Mouse (Mus musculus) midbrain, embryonic 11.5 days (tissue): ENCODE data around the gene Ubac2. TPM values are rescaled to one million over a fixed set of nuclear protein-coding genes. Genes with fewer than 3 reads are reported as not detected.
"Not testable (repeated sequence)": the region's sequence is repeated elsewhere in the genome, so short reads cannot be mapped to it uniquely, and the experiment has no call there.

Source experiments
- ATAC-seq: fragments of 200-750 bp; cut with Nextera tagmentation; 2 replicates; pipeline ENCODE4 v1.8.0; 2017; ENCODE audit warnings: moderate TSS enrichment, moderate library complexity; ENCODE audit not compliant: low FRiP score
- DNase-seq: peaks from one replicate; pipeline ENCODE4 v3.0.0; 2015; ENCODE audit warnings: low spot score; ENCODE audit errors: missing footprints
- H3K27ac ChIP-seq: fragments of 300-500 bp; sonication (generic); 2 replicates; pipeline ENCODE4 v1.5.1; 2014; ENCODE audit warnings: low read depth, low read length
- H3K27me3 ChIP-seq: fragments of 300-500 bp; sonication (generic); 2 replicates; pipeline ENCODE4 v1.6.1; 2014; ENCODE audit warnings: mild to moderate bottlenecking, low read length, moderate library complexity, mixed read lengths; ENCODE audit not compliant: control insufficient read depth, insufficient read depth
- H3K36me3 ChIP-seq: fragments of 300-500 bp; sonication (generic); 2 replicates; pipeline ENCODE4 v1.6.1; 2014; ENCODE audit warnings: mild to moderate bottlenecking, low read length, moderate library complexity, mixed read lengths; ENCODE audit not compliant: control insufficient read depth, insufficient read depth
- H3K4me1 ChIP-seq: fragments of 300-500 bp; sonication (generic); 2 replicates; pipeline ENCODE4 v1.6.1; 2014; ENCODE audit warnings: low read length; ENCODE audit not compliant: control insufficient read depth, insufficient read depth
- H3K4me2 ChIP-seq: fragments of 300-500 bp; sonication (generic); 2 replicates; pipeline ENCODE4 v1.6.1; 2014; ENCODE audit warnings: mild to moderate bottlenecking, moderate library complexity
- H3K4me3 ChIP-seq: fragments of 300-500 bp; sonication (generic); 2 replicates; pipeline ENCODE4 v1.5.1; 2014; ENCODE audit warnings: low read depth, low read length
- H3K9ac ChIP-seq: fragments of 300-500 bp; sonication (generic); 2 replicates; pipeline ENCODE4 v1.6.1; 2014; ENCODE audit warnings: low read length
- H3K9me3 ChIP-seq: fragments of 300-500 bp; sonication (generic); 2 replicates; pipeline ENCODE4 v1.6.1; 2016; ENCODE audit warnings: low read length; ENCODE audit not compliant: control insufficient read depth
- WGBS: fragments of 180-500 bp; shearing (Covaris S2); extraction: QIAGEN DNeasy Blood & Tissue Kit; methylation state at CpG from one replicate; pipeline ENCODE4 v1.1.7; 2014; 5-methylcytosine and 5-hydroxymethylcytosine counted together
- polyA plus RNA-seq: library from polyadenylated mRNA; unstranded; fragments of >200 nt; fragmentation: Nextera tagmentation; extraction: Ambion mirVana; gene quantifications from 2 replicates; pipeline ENCODE4 v1.2.1, GENCODE M21; 2014

The Ubac2 gene
- polyA plus RNA-seq, 1 experiment from 2014 or later = 64.0 TPM

- DNase-seq (no peak), ATAC-seq (no peak)
- H3K27ac ChIP-seq = no peak overlapping the region
These were observed 11.8 kb upstream of the Ubac2 start for GRCm38 (mm10) chr14:121866574-121866973.

GRCm38 (mm10) chr14:121869111-121869510 is 9.3 kb upstream of the Ubac2 start:
- Histone ChIP-seq H3K9ac (no peak overlapping the region), H3K4me2 (no peak overlapping the region), H3K27me3 (no peaks in the 10 kb centered on the region), H3K36me3 (no peaks in the 10 kb centered on the region), H3K9me3 (no peaks in the 10 kb centered on the region), H3K4me3 (no peak overlapping the region), H3K27ac (no peak overlapping the region), H3K4me1 (no peaks in the 10 kb centered on the region)
- no peak for ATAC-seq
- no peak for DNase-seq
- 79% methylated on average over 1 of the region's 1 CpGs for WGBS

More at GRCm38 (mm10) chr14:121866574-121866973, 11.8 kb upstream of the Ubac2 start:
- Histone ChIP-seq H3K4me2 (no peak overlapping the region), H3K9me3 (no peaks in the 10 kb centered on the region), H3K4me3 (no peak overlapping the region), H3K27me3 (no peaks in the 10 kb centered on the region), H3K4me1 (no peaks in the 10 kb centered on the region), H3K36me3 (no peaks in the 10 kb centered on the region), H3K9ac (no peak overlapping the region)
- 77% methylated on average over 3 of the region's 3 CpGs for WGBS

- Histone ChIP-seq H3K9me3 (no peaks in the 10 kb centered on the region), H3K4me1 (peaks cover 3% of the 10 kb centered on the region; the same call in 1 of the 2 replicates), H3K27me3 (no peaks in the 10 kb centered on the region), H3K9ac (no peak overlapping the region), H3K27ac (no peak overlapping the region), H3K4me2 (no peak overlapping the region), H3K36me3 (no peaks in the 10 kb centered on the region), H3K4me3 (no peak overlapping the region)
- 91% methylated on average over 1 of the region's 1 CpGs for WGBS
- ATAC-seq = no peak
- DNase-seq = no peak
These were observed 5.7 kb upstream of the Ubac2 start for GRCm38 (mm10) chr14:121872760-121873159.

GRCm38 (mm10) chr14:121873172-121873571 is 5.2 kb upstream of the Ubac2 start:
- H3K4me3 ChIP-seq = no peak overlapping the region
- no peaks in the 10 kb centered on the region for H3K9me3 ChIP-seq
- DNase-seq (no peak), ATAC-seq (no peak)
- H3K36me3 ChIP-seq = no peaks in the 10 kb centered on the region
- H3K4me2 ChIP-seq = no peak overlapping the region
- peaks cover 4% of the 10 kb centered on the region; the same call in 1 of the 2 replicates for H3K4me1 ChIP-seq
- WGBS = 76% methylated on average over 2 of the region's 2 CpGs
- no peaks in the 10 kb centered on the region for H3K27me3 ChIP-seq
- H3K9ac ChIP-seq = no peak overlapping the region
- H3K27ac ChIP-seq = no peak overlapping the region

- ATAC-seq (no peak), DNase-seq (no peak)
- Histone ChIP-seq H3K27me3 (no peaks in the 10 kb centered on the region), H3K4me1 (peaks cover 4% of the 10 kb centered on the region; the same call in 1 of the 2 replicates), H3K4me2 (no peak overlapping the region), H3K9me3 (no peaks in the 10 kb centered on the region), H3K27ac (no peak overlapping the region), H3K4me3 (no peak overlapping the region), H3K9ac (no peak overlapping the region), H3K36me3 (no peaks in the 10 kb centered on the region)
- 86% methylated on average over 4 of the region's 4 CpGs for WGBS
These were observed 4.8 kb upstream of the Ubac2 start for GRCm38 (mm10) chr14:121873646-121874045.

GRCm38 (mm10) chr14:121876190-121876589 is 2.2 kb upstream of the Ubac2 start:
- H3K4me3 ChIP-seq, H3K27me3 ChIP-seq, H3K4me2 ChIP-seq, H3K9ac ChIP-seq, H3K4me1 ChIP-seq, ATAC-seq, H3K36me3 ChIP-seq, DNase-seq, H3K9me3 ChIP-seq, H3K27ac ChIP-seq: not testable (repeated sequence)
- 74% methylated on average over 2 of the region's 2 CpGs for WGBS

- 96% methylated on average over 2 of the region's 2 CpGs for WGBS
- Histone ChIP-seq H3K27me3 (no peaks in the 10 kb centered on the region), H3K36me3 (no peaks in the 10 kb centered on the region), H3K4me3 (no peak overlapping the region), H3K27ac (no peak overlapping the region), H3K9me3 (no peaks in the 10 kb centered on the region), H3K9ac (no peak overlapping the region), H3K4me1 (peaks cover 6% of the 10 kb centered on the region; the same call in 1 of the 2 replicates), H3K4me2 (no peak overlapping the region)
- DNase-seq = no peak
- no peak for ATAC-seq
These were observed 1.6 kb upstream of the Ubac2 start for GRCm38 (mm10) chr14:121876860-121877259.

- whole genome bisulfite sequencing = 32% methylated on average over 8 of the region's 8 CpGs
- H3K4me1 ChIP-seq = peaks cover 6% of the 10 kb centered on the region; the same call in 1 of the 2 replicates
- peak overlapping the region; percentile 63 for H3K4me2 ChIP-seq
- ATAC-seq = no peak
- peak overlapping the region; percentile 72 for H3K9ac ChIP-seq
- no peak for DNase-seq
- H3K27ac ChIP-seq = no peak overlapping the region
- H3K9me3 ChIP-seq = no peaks in the 10 kb centered on the region
- H3K36me3 ChIP-seq = no peaks in the 10 kb centered on the region
- H3K4me3 ChIP-seq = peak overlapping the region; percentile 58
- no peaks in the 10 kb centered on the region for H3K27me3 ChIP-seq
These were observed 780 bp upstream of the Ubac2 start for GRCm38 (mm10) chr14:121877640-121878039.

GRCm38 (mm10) chr14:121878859-121879206 is 413 bp downstream of the Ubac2 start:
- H3K9me3 ChIP-seq = no peaks in the 10 kb centered on the region
- under 1% methylated on average over 27 of the region's 27 CpGs for WGBS
- peak overlapping the region; percentile 58 for H3K4me3 ChIP-seq
- no peak overlapping the region for H3K27ac ChIP-seq
- no peaks in the 10 kb centered on the region for H3K36me3 ChIP-seq
- no peaks in the 10 kb centered on the region for H3K27me3 ChIP-seq
- peak overlapping the region; percentile 72 for H3K9ac ChIP-seq
- DNase-seq (no peak), ATAC-seq (no peak)
- peaks cover 6% of the 10 kb centered on the region; the same call in 1 of the 2 replicates for H3K4me1 ChIP-seq
- H3K4me2 ChIP-seq = peak overlapping the region; percentile 91
